Mouse (Mus musculus) spleen, adult 2 months (tissue): ENCODE data around the gene Cyb561.

Source experiments
- CTCF ChIP-seq: fragments of 200-500 bp; IDR thresholded peaks from 2 replicates; pipeline ENCODE4 v1.5.1; 2011; ENCODE audit warnings: mild to moderate bottlenecking, inconsistent platforms; ENCODE audit not compliant: insufficient read depth, insufficient read length, insufficient replicate concordance; ENCODE audit errors: extremely low read depth
- POLR2A ChIP-seq: fragments of 200-500 bp; IDR thresholded peaks from 2 replicates; pipeline ENCODE4 v1.6.1; 2011; ENCODE audit warnings: low read depth, low read length, inconsistent platforms

DNA sequence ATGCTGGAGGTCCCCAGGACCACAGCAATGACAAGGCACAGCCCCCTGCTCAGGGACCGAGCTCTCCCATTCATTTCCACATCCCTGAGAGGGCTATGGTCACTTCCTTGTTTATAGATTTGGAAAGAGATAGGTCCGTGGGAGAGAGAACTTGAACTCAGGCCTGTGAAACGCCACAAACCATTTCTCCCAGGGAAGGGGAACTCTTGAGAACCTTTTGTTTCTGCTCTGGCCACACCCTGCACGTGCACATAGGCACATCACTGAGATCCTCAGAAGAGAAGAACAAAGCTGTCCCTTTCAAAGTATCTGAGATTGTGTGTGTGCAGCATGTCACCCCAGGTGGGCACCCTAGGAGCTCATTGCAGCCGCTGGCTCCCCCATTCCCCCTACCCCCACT is 25.5 kb upstream of the Cyb561 start:
- TF ChIP-seq CTCF, result no peak
- no peak for TF ChIP-seq POLR2A
